Mouse (Mus musculus): ENCODE results near the gene Nhej1. TPM values are rescaled to one million over a fixed set of nuclear protein-coding genes. Genes with fewer than 3 reads are reported as not detected.

Nhej1 gene
- polyA plus RNA-seq, 1 experiment from 2014 or later: 12.1 TPM

Other genes with a start within 250 kb of the Nhej1 start
- 0.24 TPM in 1 of 2 replicates, not detected in the other for gene Fev, start 239.8 kb downstream of the Nhej1 start, polyA plus RNA-seq (2015; fragmentation: Nextera tagmentation; extraction: Ambion mirVana)
- gene Cryba2, start 232.1 kb downstream of the Nhej1 start, polyA plus RNA-seq (2015; fragmentation: Nextera tagmentation; extraction: Ambion mirVana): not detected in 2 replicates
- 0.09 TPM in 1 of 2 replicates, not detected in the other for gene Cfap65, start 189.6 kb downstream of the Nhej1 start, polyA plus RNA-seq (2015; fragmentation: Nextera tagmentation; extraction: Ambion mirVana)
- 2.4 and 3.4 TPM in 2 replicates for gene Ihh, start 173.5 kb downstream of the Nhej1 start, polyA plus RNA-seq (2015; fragmentation: Nextera tagmentation; extraction: Ambion mirVana)
- gene Slc23a3, start 8.7 kb upstream of the Nhej1 start, polyA plus RNA-seq (2015; fragmentation: Nextera tagmentation; extraction: Ambion mirVana): 5.9 and 6.2 TPM in 2 replicates
- 51.1 and 54.4 TPM in 2 replicates for gene Cnppd1, start 17.5 kb upstream of the Nhej1 start, polyA plus RNA-seq (2015; fragmentation: Nextera tagmentation; extraction: Ambion mirVana)
- gene Retreg2, start 17.6 kb upstream of the Nhej1 start, polyA plus RNA-seq (2015; fragmentation: Nextera tagmentation; extraction: Ambion mirVana): 56.3 and 59.8 TPM in 2 replicates
- 48.4 and 51.0 TPM in 2 replicates for gene Zfand2b, start 43.4 kb upstream of the Nhej1 start, polyA plus RNA-seq (2015; fragmentation: Nextera tagmentation; extraction: Ambion mirVana)
- 36.4 and 37.2 TPM in 2 replicates for gene Abcb6, start 55.2 kb upstream of the Nhej1 start, polyA plus RNA-seq (2015; fragmentation: Nextera tagmentation; extraction: Ambion mirVana)
- gene Ankzf1, start 67.0 kb upstream of the Nhej1 start, polyA plus RNA-seq (2015; fragmentation: Nextera tagmentation; extraction: Ambion mirVana): 29.2 and 30.1 TPM in 2 replicates
- 33.0 and 36.0 TPM in 2 replicates for gene Atg9a, start 67.0 kb upstream of the Nhej1 start, polyA plus RNA-seq (2015; fragmentation: Nextera tagmentation; extraction: Ambion mirVana)
- 57.4 and 63.8 TPM in 2 replicates for gene Glb1l, start 85.6 kb upstream of the Nhej1 start, polyA plus RNA-seq (2015; fragmentation: Nextera tagmentation; extraction: Ambion mirVana)
- gene Stk16, start 85.6 kb upstream of the Nhej1 start, polyA plus RNA-seq (2015; fragmentation: Nextera tagmentation; extraction: Ambion mirVana): 153 and 169 TPM in 2 replicates
- gene Tuba4a, start 94.7 kb upstream of the Nhej1 start, polyA plus RNA-seq (2015; fragmentation: Nextera tagmentation; extraction: Ambion mirVana): 96.3 and 102 TPM in 2 replicates
- gene A630095N17Rik, start 106.9 kb upstream of the Nhej1 start, polyA plus RNA-seq (2015; fragmentation: Nextera tagmentation; extraction: Ambion mirVana): not detected in 2 replicates
- gene Dnajb2, start 111.2 kb upstream of the Nhej1 start, polyA plus RNA-seq (2015; fragmentation: Nextera tagmentation; extraction: Ambion mirVana): 41.3 and 45.7 TPM in 2 replicates
- gene Ptprn, start 139.3 kb upstream of the Nhej1 start, polyA plus RNA-seq (2015; fragmentation: Nextera tagmentation; extraction: Ambion mirVana): 0.54 and 0.87 TPM in 2 replicates
- gene Resp18, start 153.2 kb upstream of the Nhej1 start, polyA plus RNA-seq (2015; fragmentation: Nextera tagmentation; extraction: Ambion mirVana): 1.0 and 3.0 TPM in 2 replicates
- gene Dnpep, start 192.8 kb upstream of the Nhej1 start, polyA plus RNA-seq (2015; fragmentation: Nextera tagmentation; extraction: Ambion mirVana): 168 and 184 TPM in 2 replicates
- 41.6 and 53.6 TPM in 2 replicates for gene Des, start 235.1 kb upstream of the Nhej1 start, polyA plus RNA-seq (2015; fragmentation: Nextera tagmentation; extraction: Ambion mirVana)

Measured in kidney, embryonic 16.5 days (tissue).